Mouse (Mus musculus) CH12.LX (cell line): Measurements from ENCODE around the gene Rasa3. TPM values are rescaled to one million over a fixed set of nuclear protein-coding genes. Genes with fewer than 3 reads are reported as not detected.

ENCODE experiments used
- DNase-seq: peaks from one replicate; pipeline ENCODE4 v3.0.0-alpha.2; 2013; ENCODE audit errors: extremely low read depth
- H3K27ac ChIP-seq: 2 replicates; pipeline ENCODE4 v1.5.1; 2012; ENCODE audit warnings: low read depth, mild to moderate bottlenecking, control low read depth, moderate library complexity; ENCODE audit not compliant: insufficient read depth
- H3K27me3 ChIP-seq: replicated peaks from 2 replicates; pipeline ENCODE3; 2012; ENCODE audit warnings: inconsistent platforms
- H3K36me3 ChIP-seq, 2 experiments: replicated peaks in 1 of 2; 2 replicates each; pipeline versions ENCODE3 to v1.6.1; 2012; ENCODE audit warnings: inconsistent platforms in 1 of 2, low read length in 1 of 2, mild to moderate bottlenecking in 1 of 2, mixed read lengths in 1 of 2, moderate library complexity in 1 of 2; ENCODE audit not compliant: control insufficient read depth in 1 of 2, insufficient read depth in 1 of 2
- H3K4me1 ChIP-seq, 2 experiments: 2 replicates each; pipeline ENCODE4 v1.6.1; 2012; ENCODE audit warnings: inconsistent platforms in 1 of 2, moderate library complexity in 1 of 2; ENCODE audit not compliant: insufficient read depth in 2 of 2, control insufficient read depth in 1 of 2
- H3K4me2 ChIP-seq: 2 replicates; pipeline ENCODE4 v1.6.1; 2012; ENCODE audit warnings: low read depth, mild to moderate bottlenecking, control low read depth; ENCODE audit not compliant: poor library complexity, insufficient read depth, severe bottlenecking
- H3K4me3 ChIP-seq, 3 experiments: fragments of 150-350 bp in 1 of 3; sonication (generic) in 1 of 3; replicated peaks in 1 of 3; 2 replicates each; pipeline versions ENCODE3 to v1.5.1; 2011 to 2012; ENCODE audit warnings: low read depth in 2 of 3, low read length in 2 of 3, mild to moderate bottlenecking in 2 of 3, moderate library complexity in 2 of 3, control low read depth in 1 of 3, improper control_type of control experiment in 1 of 3, inconsistent platforms in 1 of 3, mixed read lengths in 1 of 3; ENCODE audit not compliant: poor library complexity in 1 of 3
- H3K79me2 ChIP-seq: replicated peaks from 2 replicates; pipeline ENCODE4 v1.6.1; 2012; ENCODE audit warnings: mild to moderate bottlenecking, moderate library complexity; ENCODE audit not compliant: control insufficient read depth, poor library complexity, insufficient read depth, severe bottlenecking; ENCODE audit errors: extremely low read depth
- H3K9ac ChIP-seq: 2 replicates; pipeline ENCODE4 v1.6.1; 2012; ENCODE audit warnings: low read depth, mild to moderate bottlenecking, control low read depth, moderate library complexity; ENCODE audit not compliant: insufficient read depth
- H3K9me3 ChIP-seq: replicated peaks from 2 replicates; pipeline ENCODE3; 2012; ENCODE audit warnings: low read length, inconsistent platforms, mixed read lengths
- CHD2 ChIP-seq: IDR thresholded peaks from 2 replicates; pipeline ENCODE4 v1.6.1; 2011; ENCODE audit warnings: low read length, improper control_type of control experiment
- CTCF ChIP-seq, 2 experiments: IDR thresholded peaks in 1 of 2; conservative IDR thresholded peaks in 1 of 2; 2 replicates each; pipeline ENCODE4 v1.5.1; 2011 to 2012; ENCODE audit warnings: low read depth in 2 of 2, low read length in 2 of 2, improper control_type of control experiment in 1 of 2, inconsistent platforms in 1 of 2, mild to moderate bottlenecking in 1 of 2, moderate library complexity in 1 of 2
- ELF1 ChIP-seq: IDR thresholded peaks from 2 replicates; pipeline ENCODE4 v1.6.1; 2014; ENCODE audit warnings: low read depth, mild to moderate bottlenecking, inconsistent platforms, low read length, improper control_type of control experiment
- EP300 ChIP-seq: IDR thresholded peaks from 2 replicates; pipeline ENCODE4 v1.6.1; 2011; ENCODE audit warnings: low read length, improper control_type of control experiment
- ETS1 ChIP-seq: conservative IDR thresholded peaks from 2 replicates; pipeline ENCODE4 v1.6.1; 2012; ENCODE audit warnings: low read depth, mild to moderate bottlenecking, inconsistent platforms, low read length, improper control_type of control experiment, moderate library complexity
- HCFC1 ChIP-seq: IDR thresholded peaks from 2 replicates; pipeline ENCODE4 v1.6.1; 2012; ENCODE audit warnings: low read depth, mild to moderate bottlenecking, inconsistent platforms, low read length, improper control_type of control experiment
- IRF4 ChIP-seq: IDR thresholded peaks from 2 replicates; pipeline ENCODE4 v1.6.1; 2014; ENCODE audit warnings: low read depth, mild to moderate bottlenecking, inconsistent platforms, low read length, improper control_type of control experiment
- JUN ChIP-seq: IDR thresholded peaks from 2 replicates; pipeline ENCODE4 v1.6.1; 2011; ENCODE audit warnings: low read depth, mild to moderate bottlenecking, low read length, improper control_type of control experiment, moderate library complexity; ENCODE audit not compliant: insufficient read depth
- JUND ChIP-seq: conservative IDR thresholded peaks from 2 replicates; pipeline ENCODE4 v1.6.1; 2011; ENCODE audit warnings: low read depth, low read length, improper control_type of control experiment
- KAT2A ChIP-seq: IDR thresholded peaks from 2 replicates; pipeline ENCODE4 v1.6.1; 2012; ENCODE audit warnings: low read length, improper control_type of control experiment, inconsistent platforms; ENCODE audit not compliant: insufficient replicate concordance
- MAFK ChIP-seq: IDR thresholded peaks from 2 replicates; pipeline ENCODE4 v1.6.1; 2011; ENCODE audit warnings: low read length, improper control_type of control experiment; ENCODE audit not compliant: insufficient replicate concordance
- MAX ChIP-seq: IDR thresholded peaks from 2 replicates; pipeline ENCODE4 v1.6.1; 2011; ENCODE audit warnings: low read length, improper control_type of control experiment
- MAZ ChIP-seq: IDR thresholded peaks from 2 replicates; pipeline ENCODE4 v1.6.1; 2012; ENCODE audit warnings: low read depth, mild to moderate bottlenecking, inconsistent platforms, low read length, improper control_type of control experiment, moderate library complexity
- MEF2A ChIP-seq: IDR thresholded peaks from 2 replicates; pipeline ENCODE4 v1.6.1; 2014; ENCODE audit warnings: low read depth, mild to moderate bottlenecking, inconsistent platforms, low read length, improper control_type of control experiment, borderline replicate concordance
- NRF1 ChIP-seq: IDR thresholded peaks from 2 replicates; pipeline ENCODE4 v1.6.1; 2014; ENCODE audit warnings: low read depth, mild to moderate bottlenecking, inconsistent platforms, low read length, improper control_type of control experiment, moderate library complexity
- POLR2A ChIP-seq: IDR thresholded peaks from 2 replicates; pipeline ENCODE4 v1.6.1; 2011; ENCODE audit warnings: low read depth, mild to moderate bottlenecking, improper control_type of control experiment, low read length
- POLR2AphosphoS2 ChIP-seq: IDR thresholded peaks from 2 replicates; pipeline ENCODE4 v1.6.1; 2011; ENCODE audit warnings: low read depth, low read length, improper control_type of control experiment
- RAD21 ChIP-seq: IDR thresholded peaks from 2 replicates; pipeline ENCODE4 v1.6.1; 2011; ENCODE audit warnings: low read depth, mild to moderate bottlenecking, low read length, improper control_type of control experiment, moderate library complexity
- RCOR1 ChIP-seq: conservative IDR thresholded peaks from 2 replicates; pipeline ENCODE4 v1.6.1; 2012; ENCODE audit warnings: low read depth, mild to moderate bottlenecking, inconsistent platforms, low read length, improper control_type of control experiment
- SIN3A ChIP-seq: IDR thresholded peaks from 2 replicates; pipeline ENCODE4 v1.6.1; 2012; ENCODE audit warnings: low read length, improper control_type of control experiment, inconsistent platforms
- TCF12 ChIP-seq: IDR thresholded peaks from 2 replicates; pipeline ENCODE4 v1.6.1; 2014; ENCODE audit warnings: low read depth, mild to moderate bottlenecking, inconsistent platforms, low read length, improper control_type of control experiment
- UBTF ChIP-seq: IDR thresholded peaks from 2 replicates; pipeline ENCODE4 v1.6.1; 2012; ENCODE audit warnings: low read depth, mild to moderate bottlenecking, inconsistent platforms, low read length, improper control_type of control experiment, moderate library complexity
- USF1 ChIP-seq: IDR thresholded peaks from 2 replicates; pipeline ENCODE4 v1.6.1; 2014; ENCODE audit warnings: low read depth, mild to moderate bottlenecking, inconsistent platforms, low read length, improper control_type of control experiment
- USF2 ChIP-seq: conservative IDR thresholded peaks from 2 replicates; pipeline ENCODE4 v1.6.1; 2011; ENCODE audit warnings: low read depth, low read length, improper control_type of control experiment
- ZC3H11A ChIP-seq: IDR thresholded peaks from 2 replicates; pipeline ENCODE4 v1.6.1; 2012; ENCODE audit warnings: low read depth, mild to moderate bottlenecking, inconsistent platforms, low read length, improper control_type of control experiment
- ZKSCAN1 ChIP-seq: IDR thresholded peaks from 2 replicates; pipeline ENCODE4 v1.6.1; 2012; ENCODE audit warnings: low read depth, inconsistent platforms, low read length, improper control_type of control experiment, borderline replicate concordance
- ZNF384 ChIP-seq: IDR thresholded peaks from 2 replicates; pipeline ENCODE4 v1.6.1; 2012; ENCODE audit warnings: low read depth, low read length, improper control_type of control experiment, inconsistent platforms
- dilution Hi-C: fragments of 300-500 bp; cut with MboI; formaldehyde crosslinking; loops from 2 replicates; pipeline ENCODE4 v1.14.3; 2020; ENCODE audit warnings: low sequenced_read_pairs; ENCODE audit not compliant: extremely low pct_unique_long_range_greater_than_20kb, extremely low pct_ligation_motif_present
- in situ Hi-C: fragments of 300-500 bp; cut with MboI; formaldehyde crosslinking; loops from 3 replicates; pipeline ENCODE4 v1.14.3; 2019; ENCODE audit warnings: low sequenced_read_pairs, low pct_ligation_motif_present, low pct_unique_long_range_greater_than_20kb, mixed read lengths
- polyA plus RNA-seq: library from polyadenylated mRNA; unstranded; fragments of >175 nt; gene quantifications from 2 replicates; pipeline ENCODE4 v1.2.1, GENCODE M21; 2012; ENCODE audit warnings: low read depth; ENCODE audit not compliant: insufficient read length
- total RNA-seq, 2 experiments: library from RNA; depleted of rRNA; stranded (reverse); fragments of 300-350 nt in 1 of 2; fragments of >200 nt in 1 of 2; gene quantifications; 2 replicates each; pipeline ENCODE4 v1.2.3; 2012 to 2014

The Rasa3 gene
- total and polyA plus RNA-seq, 3 experiments = 12.8 to 28.5 (median 13.6) TPM

DNA sequence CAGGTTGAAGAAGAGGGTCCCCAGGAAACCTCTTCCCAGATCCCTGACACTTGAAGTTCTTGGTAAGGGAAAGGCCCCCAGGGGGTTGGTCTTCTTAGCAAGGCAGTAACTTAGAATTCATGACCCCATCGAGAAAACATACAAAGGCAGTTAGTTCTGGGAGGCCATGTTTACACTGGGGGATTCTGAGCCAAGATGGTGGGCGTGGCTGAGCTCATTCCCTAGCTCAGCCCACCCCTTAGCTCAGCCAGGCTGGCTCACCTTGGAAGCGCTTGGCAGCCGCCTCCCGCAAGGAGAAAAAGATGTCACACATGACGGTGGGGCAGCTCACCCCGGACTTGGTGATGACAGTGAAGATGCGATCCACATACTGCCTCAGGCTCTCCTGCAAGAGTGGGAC, 92.8 kb downstream of the Rasa3 start:
- in situ Hi-C loops = no loop called here
- Histone ChIP-seq H3K4me3 (no peak overlapping the region), H3K9me3 (peaks cover 16% of the 10 kb centered on the region), H3K79me2 (no peaks in the 10 kb centered on the region), H3K4me2 (no peak overlapping the region), H3K9ac (no peak overlapping the region), H3K4me1 (0 out of 4 replicates have a peak, but pooled peaks cover 0 to 2% of the 10 kb centered on the region in 2 experiments), H3K36me3 (peaks cover 74 to 94% of the 10 kb centered on the region in 2 experiments), H3K27ac (no peak overlapping the region), H3K27me3 (no peaks in the 10 kb centered on the region)
- DNase-seq = no peak
- TF ChIP-seq USF1 (no peak), POLR2A (no peak), CHD2 (no peak), ZNF384 (no peak), NRF1 (no peak), JUND (no peak), ZKSCAN1 (no peak), JUN (no peak), MAX (no peak), MEF2A (no peak), USF2 (no peak), RAD21 (no peak), POLR2AphosphoS2 (no peak), UBTF (no peak), ZC3H11A (no peak), MAFK (no peak)
- dilution Hi-C loops = no loop called here

DNA sequence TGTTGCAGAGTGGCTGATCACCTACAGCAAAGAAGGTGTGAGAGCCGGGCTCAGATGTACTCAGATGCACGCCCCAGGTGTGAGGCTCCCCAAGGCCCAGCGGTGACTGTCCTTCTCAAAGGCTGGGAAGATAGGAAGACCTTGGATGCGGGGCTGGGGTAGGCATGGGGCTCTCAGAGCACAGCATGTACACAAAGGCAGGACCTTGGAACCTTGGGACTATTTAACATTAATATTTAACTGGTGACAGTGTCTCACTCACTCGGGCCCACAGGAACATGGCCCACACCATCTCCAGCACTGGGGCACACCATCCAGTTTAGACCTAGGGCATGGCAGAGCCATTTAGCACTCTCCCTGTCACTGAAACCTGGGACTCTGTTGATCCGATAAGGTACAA, 99.5 kb downstream of the Rasa3 start:
- no peaks in the 10 kb centered on the region for H3K27me3 ChIP-seq
- H3K27ac ChIP-seq = no peak overlapping the region
- dilution Hi-C loops (no loop called here), in situ Hi-C loops (no loop called here)
- no peak for TF ChIP-seq NRF1
- TF ChIP-seq ZC3H11A = no peak
- TF ChIP-seq ELF1 = no peak
- TF ChIP-seq ETS1 = no peak
- no peak for TF ChIP-seq JUND
- no peak for TF ChIP-seq MAFK
- TF ChIP-seq SIN3A = no peak
- TF ChIP-seq TCF12 = no peak
- no peak for TF ChIP-seq UBTF
- TF ChIP-seq MAZ = no peak
- no peak for TF ChIP-seq IRF4
- no peak for TF ChIP-seq CTCF (conservative IDR thresholded peaks at IDR 0.05 in 1 of 2, IDR thresholded peaks at IDR 0.05 in 1 of 2; ENCODE audit: low read depth in 2 of 2, low read length in 2 of 2)
- TF ChIP-seq EP300 = no peak
- no peak for TF ChIP-seq ZNF384
- no peak for TF ChIP-seq KAT2A
- no peak for TF ChIP-seq HCFC1
- TF ChIP-seq RCOR1 = no peak
- TF ChIP-seq CHD2 = no peak
- no peak for TF ChIP-seq POLR2A
- no peak for DNase-seq
- H3K9ac ChIP-seq = no peak overlapping the region
- H3K4me2 ChIP-seq = no peak overlapping the region
- no peak overlapping the region for H3K4me3 ChIP-seq
- H3K36me3 ChIP-seq = peaks cover 62 to 94% of the 10 kb centered on the region in 2 experiments
- no peaks in the 10 kb centered on the region for H3K79me2 ChIP-seq
- peaks cover 11% of the 10 kb centered on the region for H3K9me3 ChIP-seq
- no peaks in the 10 kb centered on the region for H3K4me1 ChIP-seq
